Mouse (Mus musculus) erythroblast, embryonic 14.5 days (primary cell): ENCODE measurements around the gene Cdc14a.

Experiments used
- GATA1 ChIP-seq: IDR thresholded peaks from 2 replicates; pipeline ENCODE4 v1.6.1; 2012; ENCODE audit warnings: low read length, inconsistent platforms, mixed read lengths
- TAL1 ChIP-seq: IDR thresholded peaks from 3 replicates; pipeline ENCODE4 v1.6.1; 2012; ENCODE audit warnings: low read length, inconsistent platforms, mixed read lengths

GRCm38 (mm10) chr3:116401436-116401835 lies 22.4 kb downstream of the Cdc14a start:
- no peak for TF ChIP-seq GATA1
- no peak for TF ChIP-seq TAL1
